Mouse (Mus musculus) neural tube, embryonic 15.5 days (tissue): ENCODE results near the gene Tenm3. TPM values are rescaled to one million over a fixed set of nuclear protein-coding genes. Genes with fewer than 3 reads are reported as not detected.

Source experiments
- ATAC-seq: fragments of 200-750 bp; cut with Nextera tagmentation; 2 replicates; pipeline ENCODE4 v1.8.0; 2017; ENCODE audit warnings: mild to moderate bottlenecking, moderate TSS enrichment, moderate library complexity; ENCODE audit not compliant: low FRiP score
- H3K27ac ChIP-seq: fragments of 300-500 bp; sonication (generic); replicated peaks from 2 replicates; pipeline ENCODE4 v1.5.1; 2015; ENCODE audit warnings: mild to moderate bottlenecking, inconsistent platforms
- H3K27me3 ChIP-seq: fragments of 300-500 bp; sonication (generic); replicated peaks from 2 replicates; pipeline ENCODE4 v1.6.1; 2015; ENCODE audit warnings: inconsistent platforms
- H3K36me3 ChIP-seq: fragments of 300-500 bp; sonication (generic); 2 replicates; pipeline ENCODE4 v1.6.1; 2015; ENCODE audit warnings: inconsistent platforms
- H3K4me1 ChIP-seq: fragments of 300-500 bp; sonication (generic); 2 replicates; pipeline ENCODE4 v1.6.1; 2015; ENCODE audit warnings: inconsistent platforms
- H3K4me2 ChIP-seq: fragments of 300-500 bp; sonication (generic); 2 replicates; pipeline ENCODE4 v1.6.1; 2015; ENCODE audit warnings: inconsistent platforms, mild to moderate bottlenecking, moderate library complexity
- H3K4me3 ChIP-seq: fragments of 300-500 bp; sonication (generic); replicated peaks from 2 replicates; pipeline ENCODE4 v1.5.1; 2015; ENCODE audit warnings: mild to moderate bottlenecking, inconsistent platforms
- H3K9ac ChIP-seq: fragments of 300-500 bp; sonication (generic); replicated peaks from 2 replicates; pipeline ENCODE4 v1.6.1; 2015; ENCODE audit warnings: mild to moderate bottlenecking, inconsistent platforms
- H3K9me3 ChIP-seq: fragments of 300-500 bp; sonication (generic); replicated peaks from 2 replicates; pipeline ENCODE4 v1.6.1; 2016; ENCODE audit warnings: inconsistent platforms
- WGBS: fragments of 180-500 bp; shearing (Covaris S2); methylation state at CpG from one replicate; pipeline ENCODE4 v1.1.7; 2015; ENCODE audit warnings: mixed read lengths; 5-methylcytosine and 5-hydroxymethylcytosine counted together
- polyA plus RNA-seq: library from polyadenylated mRNA; unstranded; fragments of >200 nt; fragmentation: Nextera tagmentation; extraction: Ambion mirVana; gene quantifications from 2 replicates; pipeline ENCODE4 v1.2.1, GENCODE M21; 2015

Tenm3 gene
- polyA plus RNA-seq, 1 experiment from 2014 or later, result 37.7 TPM

DNA sequence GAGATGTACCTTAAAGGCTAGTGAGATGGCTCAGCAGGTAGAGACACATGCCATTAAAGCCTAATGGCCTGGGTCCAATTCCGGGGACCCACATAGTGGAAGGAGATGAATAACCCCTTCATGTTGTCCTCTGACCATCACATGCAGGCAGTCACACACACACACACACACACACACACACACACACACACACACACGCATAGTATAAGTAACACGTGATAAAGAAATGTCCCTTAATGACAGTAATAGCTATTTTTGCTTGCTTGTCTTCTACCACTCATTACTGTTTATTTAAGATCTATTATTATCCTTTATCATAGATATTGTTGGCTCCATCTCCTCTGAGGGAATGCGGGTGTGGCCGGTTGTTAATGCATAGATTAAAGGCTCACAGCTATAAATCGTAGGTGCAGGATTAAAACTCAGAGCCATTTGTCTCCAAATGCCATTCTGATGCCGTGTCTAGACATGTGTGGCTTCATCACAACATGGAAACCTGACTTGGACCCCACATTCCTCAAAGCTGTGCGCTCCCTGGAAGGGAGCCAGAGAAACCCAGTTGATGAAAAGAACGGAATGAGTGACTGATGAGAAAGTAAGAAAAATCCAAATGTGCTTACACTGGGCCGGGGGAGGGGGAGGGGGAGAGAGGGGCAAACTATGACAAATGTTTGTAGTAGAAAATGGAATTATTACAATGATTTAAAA, 239.4 kb downstream of the Tenm3 start:
- Histone ChIP-seq H3K9me3 (no peaks in the 10 kb centered on the region), H3K9ac (no peak overlapping the region), H3K27me3 (no peaks in the 10 kb centered on the region), H3K4me1 (peaks cover 6% of the 10 kb centered on the region; the same call in 1 of the 2 replicates), H3K4me3 (no peak overlapping the region), H3K36me3 (no peaks in the 10 kb centered on the region), H3K4me2 (no peak overlapping the region), H3K27ac (no peak overlapping the region)
- no peak for ATAC-seq
- WGBS, result 84% methylated on average over 10 of the region's 10 CpGs

DNA sequence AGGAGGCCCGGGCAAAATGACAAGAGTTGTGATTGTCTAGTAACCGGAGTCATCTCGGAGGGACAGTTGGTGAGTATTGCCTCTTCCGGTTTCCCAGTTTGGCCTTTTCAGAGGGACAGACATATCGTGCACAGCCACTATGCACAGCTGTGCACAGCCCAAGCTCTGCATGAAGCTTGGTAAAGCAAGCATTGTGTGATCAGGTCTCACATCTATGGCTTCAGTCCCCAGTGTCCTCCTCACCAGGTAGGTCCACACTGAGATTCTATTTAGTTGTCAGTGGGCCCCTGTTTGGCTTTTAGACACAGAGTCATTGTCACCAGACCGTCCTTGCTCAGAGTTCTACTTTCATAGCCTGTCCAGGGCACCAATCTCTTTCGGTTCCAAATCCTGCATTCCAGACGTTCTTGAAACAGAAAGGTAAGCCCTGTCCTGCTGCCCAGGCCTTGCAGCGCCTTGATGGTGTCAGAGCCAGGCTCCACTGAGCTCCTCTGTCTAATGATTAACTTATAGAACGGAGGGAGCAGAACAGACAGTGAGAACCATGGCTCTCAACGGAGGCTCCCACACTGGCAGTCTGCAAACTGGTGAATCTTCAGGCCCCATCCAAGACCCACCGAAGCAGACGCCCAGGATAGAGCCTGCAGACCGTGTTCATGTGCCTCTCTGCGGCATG, 240.4 kb downstream of the Tenm3 start:
- H3K27ac ChIP-seq, result no peak overlapping the region
- H3K9ac ChIP-seq, result no peak overlapping the region
- WGBS, result 75% methylated on average over 15 of the region's 15 CpGs
- H3K4me3 ChIP-seq, result no peak overlapping the region
- no peak overlapping the region for H3K4me2 ChIP-seq
- no peaks in the 10 kb centered on the region for H3K9me3 ChIP-seq
- no peaks in the 10 kb centered on the region for H3K27me3 ChIP-seq
- no peak for ATAC-seq
- no peaks in the 10 kb centered on the region for H3K36me3 ChIP-seq
- peaks cover 9% of the 10 kb centered on the region; the same call in 1 of the 2 replicates for H3K4me1 ChIP-seq

DNA sequence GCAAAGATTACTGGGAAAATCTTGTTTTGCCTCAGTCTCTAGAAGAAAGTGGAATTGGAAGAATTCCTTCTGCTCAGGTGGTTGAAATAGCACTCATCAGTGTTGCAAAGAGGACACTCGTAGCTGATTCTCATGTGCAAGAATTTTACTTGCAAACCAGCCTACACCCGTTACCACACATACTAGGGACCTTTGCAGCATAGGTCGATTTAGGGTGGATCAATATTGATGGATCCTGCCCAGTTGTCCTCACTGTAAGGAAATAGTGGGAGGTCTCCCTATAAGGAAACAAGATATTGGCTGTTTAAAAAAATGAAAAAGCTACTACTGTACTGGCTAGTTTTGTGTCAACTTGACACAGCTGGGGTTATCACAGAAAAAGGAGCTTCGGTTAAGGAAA, 242.1 kb downstream of the Tenm3 start:
- Histone ChIP-seq H3K9ac (no peak overlapping the region), H3K27ac (no peak overlapping the region)

DNA sequence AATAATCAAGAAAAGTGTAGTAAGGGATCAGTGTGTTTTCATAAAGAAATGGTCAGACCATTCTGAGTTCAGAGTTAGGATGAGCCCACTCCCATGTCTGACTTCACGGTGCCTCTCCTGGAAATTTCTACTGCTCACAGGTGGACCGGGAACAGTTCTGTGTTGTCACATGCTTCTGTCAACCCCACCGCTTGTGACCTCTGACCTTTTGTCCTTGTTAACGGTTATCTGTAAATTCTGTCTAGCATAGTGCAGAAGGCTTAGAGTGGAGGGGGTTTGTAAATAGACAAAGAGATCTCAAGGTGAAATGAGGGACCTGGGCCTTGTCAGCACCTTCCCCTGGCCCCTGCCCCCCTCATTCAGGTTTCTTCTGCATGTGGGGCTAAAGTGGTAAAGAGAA, 244.7 kb downstream of the Tenm3 start:
- H3K9ac ChIP-seq, result no peak overlapping the region
- no peaks in the 10 kb centered on the region for H3K27me3 ChIP-seq
- ATAC-seq, result peak; percentile 28; the same call in 1 of the 2 replicates
- no peak overlapping the region for H3K4me2 ChIP-seq
- H3K4me3 ChIP-seq, result no peak overlapping the region
- H3K27ac ChIP-seq, result no peak overlapping the region
- peaks cover 9% of the 10 kb centered on the region; the same call in 1 of the 2 replicates for H3K4me1 ChIP-seq
- no peaks in the 10 kb centered on the region for H3K9me3 ChIP-seq
- WGBS, result 79% methylated on average over 4 of the region's 4 CpGs
- H3K36me3 ChIP-seq, result no peaks in the 10 kb centered on the region

More for the DNA sequence above, 242.1 kb downstream of the Tenm3 start:
- Histone ChIP-seq H3K27me3 (no peaks in the 10 kb centered on the region), H3K4me1 (peaks cover 9% of the 10 kb centered on the region; the same call in 1 of the 2 replicates), H3K36me3 (no peaks in the 10 kb centered on the region), H3K4me2 (no peak overlapping the region), H3K4me3 (no peak overlapping the region), H3K9me3 (no peaks in the 10 kb centered on the region)
- no peak for ATAC-seq
- 90% methylated on average over 4 of the region's 4 CpGs for WGBS

DNA sequence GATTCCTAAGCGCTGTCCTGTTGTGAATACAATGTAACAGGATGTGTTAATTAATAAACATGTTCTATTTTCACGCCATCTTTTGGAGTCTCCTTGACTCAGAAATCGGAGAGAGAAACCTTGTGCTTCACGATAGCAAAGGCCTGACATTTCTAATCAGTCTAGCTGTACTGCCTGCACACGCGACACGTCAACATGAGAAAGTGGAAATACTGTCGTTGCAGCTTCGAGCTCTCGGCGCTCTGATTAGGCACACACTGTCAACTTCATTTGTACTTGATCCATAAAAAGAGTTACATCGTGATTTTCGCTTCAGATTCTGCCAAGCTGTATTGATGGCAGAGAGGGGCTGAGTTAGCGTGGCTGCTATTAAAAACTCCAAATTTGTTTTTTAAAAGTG, 247.4 kb downstream of the Tenm3 start:
- Histone ChIP-seq H3K27me3 (no peaks in the 10 kb centered on the region), H3K4me3 (no peak overlapping the region), H3K9me3 (no peaks in the 10 kb centered on the region), H3K36me3 (no peaks in the 10 kb centered on the region), H3K9ac (no peak overlapping the region), H3K4me1 (peaks cover 9% of the 10 kb centered on the region; the same call in 1 of the 2 replicates), H3K4me2 (no peak overlapping the region), H3K27ac (no peak overlapping the region)
- no peak for ATAC-seq
- WGBS, result 80% methylated on average over 14 of the region's 14 CpGs

DNA sequence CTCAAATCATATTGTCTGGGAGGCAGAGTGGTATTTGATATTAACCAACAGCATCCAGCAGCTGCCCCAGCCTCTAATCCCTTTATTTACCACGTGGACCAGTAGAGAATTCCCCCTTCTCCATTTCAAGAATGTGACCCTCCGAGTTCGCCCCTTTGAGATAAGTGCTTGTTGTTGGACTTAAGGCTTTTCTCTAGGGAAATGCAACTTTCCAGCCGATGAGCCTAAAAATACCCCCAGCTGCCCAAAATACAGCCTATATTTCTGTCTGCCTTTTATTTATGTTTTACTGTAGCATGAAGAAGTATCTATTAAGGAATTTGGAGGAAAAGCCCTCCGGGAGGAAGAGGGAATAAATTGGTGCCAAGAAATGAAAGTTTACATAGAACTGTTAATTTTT, 251.9 kb downstream of the Tenm3 start:
- H3K27me3 ChIP-seq, result no peaks in the 10 kb centered on the region
- no peak overlapping the region for H3K4me2 ChIP-seq
- no peak overlapping the region for H3K9ac ChIP-seq
- 59% methylated on average over 5 of the region's 5 CpGs for WGBS
- H3K36me3 ChIP-seq, result no peaks in the 10 kb centered on the region
- no peak overlapping the region for H3K27ac ChIP-seq
- no peak for ATAC-seq
- H3K4me3 ChIP-seq, result no peak overlapping the region
- peaks cover 7% of the 10 kb centered on the region; the same call in 1 of the 2 replicates for H3K4me1 ChIP-seq
- no peaks in the 10 kb centered on the region for H3K9me3 ChIP-seq

DNA sequence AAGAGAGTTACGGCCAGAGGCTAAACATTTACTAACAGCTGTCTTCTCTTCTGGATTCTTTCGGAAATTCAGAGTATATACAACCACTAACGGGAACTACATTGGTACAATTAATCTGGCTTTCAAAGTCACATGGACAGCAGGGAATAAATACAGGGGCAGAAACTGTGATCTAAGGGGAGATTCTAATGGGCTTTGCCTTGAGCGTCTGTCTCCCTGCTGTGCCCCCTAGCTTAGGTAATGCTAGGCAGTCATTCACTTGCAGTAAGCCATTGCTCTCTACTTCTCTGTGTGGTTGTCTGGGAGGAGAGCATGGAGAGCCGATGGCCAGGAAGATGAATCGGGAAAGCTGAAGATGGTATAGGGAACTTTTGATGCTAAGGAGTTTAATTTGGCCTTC, 264.0 kb downstream of the Tenm3 start:
- Histone ChIP-seq H3K4me2 (no peak overlapping the region), H3K27me3 (no peaks in the 10 kb centered on the region), H3K4me1 (peaks cover 16% of the 10 kb centered on the region), H3K4me3 (no peak overlapping the region), H3K36me3 (no peaks in the 10 kb centered on the region), H3K27ac (no peak overlapping the region), H3K9me3 (no peaks in the 10 kb centered on the region), H3K9ac (no peak overlapping the region)
- 9% methylated on average over 6 of the region's 6 CpGs for WGBS
- no peak for ATAC-seq

DNA sequence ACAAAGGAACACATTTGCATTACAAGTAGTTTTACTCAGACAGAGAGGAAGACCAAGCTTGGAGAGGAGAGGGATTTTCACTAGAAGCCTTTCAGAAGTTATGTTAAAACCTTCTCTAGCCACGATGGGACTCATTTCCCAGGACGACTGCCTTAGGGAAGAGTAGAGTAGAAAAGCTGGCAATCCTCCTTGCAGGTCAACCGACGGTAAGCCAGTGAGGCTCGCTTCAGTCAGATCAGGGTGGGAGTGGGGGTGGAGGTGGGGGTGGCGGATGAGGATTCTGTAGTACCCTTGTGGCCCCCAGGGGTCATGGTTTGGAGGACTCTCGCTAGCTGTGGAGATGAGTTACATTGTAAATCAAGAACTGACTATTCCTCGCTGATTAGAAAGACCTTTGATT, 264.6 kb downstream of the Tenm3 start:
- Histone ChIP-seq H3K4me1 (peaks cover 16% of the 10 kb centered on the region), H3K27ac (no peak overlapping the region), H3K4me3 (no peak overlapping the region), H3K9ac (no peak overlapping the region), H3K9me3 (no peaks in the 10 kb centered on the region), H3K27me3 (no peaks in the 10 kb centered on the region), H3K36me3 (no peaks in the 10 kb centered on the region), H3K4me2 (0 out of 2 replicates have a peak overlapping the region, but pooled peaks have one; percentile 15)
- 5% methylated on average over 8 of the region's 8 CpGs for WGBS
- no peak for ATAC-seq

DNA sequence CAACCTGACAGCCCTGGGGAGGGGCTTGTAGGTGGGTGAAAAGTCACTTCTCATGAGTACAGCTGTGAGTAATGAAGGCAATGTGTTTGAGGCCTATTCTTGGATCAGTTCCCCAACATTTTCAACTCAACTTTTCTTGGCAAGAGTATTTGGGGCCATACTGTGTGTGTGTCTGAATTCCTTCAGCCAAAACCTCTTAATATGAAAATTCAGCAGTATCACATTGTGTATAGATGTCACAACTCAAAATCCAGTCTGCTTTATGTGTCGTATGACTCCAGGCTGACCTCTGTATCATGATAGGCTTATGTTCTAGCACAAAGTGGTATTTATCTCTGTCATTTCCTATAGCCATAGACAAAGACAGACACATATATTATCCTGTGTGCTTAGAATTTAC, 270.8 kb downstream of the Tenm3 start:
- peaks cover 4% of the 10 kb centered on the region; the same call in 1 of the 2 replicates for H3K4me1 ChIP-seq
- no peaks in the 10 kb centered on the region for H3K9me3 ChIP-seq
- H3K9ac ChIP-seq, result no peak overlapping the region
- H3K27ac ChIP-seq, result no peak overlapping the region
- no peak for ATAC-seq
- no peaks in the 10 kb centered on the region for H3K27me3 ChIP-seq
- H3K36me3 ChIP-seq, result no peaks in the 10 kb centered on the region
- H3K4me3 ChIP-seq, result no peak overlapping the region
- 69% methylated on average over 1 of the region's 1 CpGs for whole genome bisulfite sequencing
- H3K4me2 ChIP-seq, result no peak overlapping the region

DNA sequence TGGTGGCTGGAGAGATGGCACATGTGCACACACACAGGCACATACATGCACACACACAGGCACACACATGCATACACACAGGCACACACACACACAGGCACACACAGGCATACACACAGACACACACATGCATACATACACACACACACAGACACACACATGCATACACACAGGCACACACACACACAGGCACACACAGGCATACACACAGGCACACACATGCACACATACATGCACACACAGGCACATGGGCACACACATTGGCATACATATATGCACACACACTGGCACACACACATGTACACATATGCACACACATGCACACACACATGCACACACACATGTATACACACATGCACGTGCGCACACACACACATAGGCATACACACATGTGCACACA, 271.4 kb downstream of the Tenm3 start:
- no peak for ATAC-seq
- no peak overlapping the region for H3K9ac ChIP-seq
- no peaks in the 10 kb centered on the region for H3K9me3 ChIP-seq
- H3K4me1 ChIP-seq, result peaks cover 7% of the 10 kb centered on the region; the same call in 1 of the 2 replicates
- no peaks in the 10 kb centered on the region for H3K36me3 ChIP-seq
- no peaks in the 10 kb centered on the region for H3K27me3 ChIP-seq
- no peak overlapping the region for H3K4me2 ChIP-seq
- WGBS, result 98% methylated on average over 2 of the region's 2 CpGs
- no peak overlapping the region for H3K4me3 ChIP-seq
- no peak overlapping the region for H3K27ac ChIP-seq

DNA sequence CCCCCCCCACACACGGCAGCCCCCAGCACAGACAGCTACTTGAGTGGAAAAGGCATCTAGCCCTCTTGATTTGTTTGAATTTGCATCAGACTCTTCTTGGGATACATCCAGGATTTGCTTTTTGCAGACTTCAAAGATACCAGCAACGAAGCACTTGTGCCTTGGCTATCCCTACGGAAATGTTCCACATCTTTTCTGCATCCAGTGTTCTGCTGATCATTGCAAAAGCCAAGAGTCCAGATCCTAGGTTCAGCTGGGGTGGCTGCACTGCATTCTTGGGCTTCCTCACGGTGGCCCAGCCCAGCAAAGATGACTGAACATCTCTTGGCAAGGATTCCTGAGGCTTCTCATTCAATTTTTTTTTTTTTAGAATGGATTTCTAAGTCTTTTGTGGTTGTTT, 275.1 kb downstream of the Tenm3 start:
- no peak overlapping the region for H3K4me3 ChIP-seq
- no peak for ATAC-seq
- no peaks in the 10 kb centered on the region for H3K27me3 ChIP-seq
- no peaks in the 10 kb centered on the region for H3K36me3 ChIP-seq
- no peaks in the 10 kb centered on the region for H3K9me3 ChIP-seq
- H3K27ac ChIP-seq, result no peak overlapping the region
- H3K4me1 ChIP-seq, result peaks cover 7% of the 10 kb centered on the region; the same call in 1 of the 2 replicates
- H3K4me2 ChIP-seq, result no peak overlapping the region
- H3K9ac ChIP-seq, result no peak overlapping the region
- 43% methylated on average over 4 of the region's 4 CpGs for WGBS
